Mouse (Mus musculus) left cerebral cortex, postnatal 36 days (tissue): Measurements from ENCODE around the gene Synpo2. TPM values are rescaled to one million over a fixed set of nuclear protein-coding genes. Genes with fewer than 3 reads are reported as not detected.

Experiments
- DNase-seq, 2 experiments: peaks; one replicate each; pipeline ENCODE4 v3.0.0; 2021 to 2022; ENCODE audit warnings: low spot score in 2 of 2, mixed read lengths in 1 of 2
- intact Hi-C: fragments of 180-260 bp; cut with DNase I; formaldehyde crosslinking; loops from one replicate; pipeline ENCODE4 v1.15.1; 2025
- total RNA-seq, 2 experiments: library from RNA; stranded (reverse); gene quantifications; 2 replicates each; pipeline ENCODE4 v1.2.3; 2021

Gene Synpo2
- total RNA-seq, 2 experiments from 2014 or later: 2.9 to 3.2 TPM

GRCm38 (mm10) chr3:123107830-123108549 lies 128.0 kb downstream of the Synpo2 start:
- DNase-seq: no peak
- intact Hi-C loops: no loop called here

GRCm38 (mm10) chr3:123104325-123104724 lies 131.6 kb downstream of the Synpo2 start:
- intact Hi-C loops: loop anchor here (5.0 kb wide), 1 partner anchor 122 kb away; the partner anchor contains the start of gene Usp53

DNA sequence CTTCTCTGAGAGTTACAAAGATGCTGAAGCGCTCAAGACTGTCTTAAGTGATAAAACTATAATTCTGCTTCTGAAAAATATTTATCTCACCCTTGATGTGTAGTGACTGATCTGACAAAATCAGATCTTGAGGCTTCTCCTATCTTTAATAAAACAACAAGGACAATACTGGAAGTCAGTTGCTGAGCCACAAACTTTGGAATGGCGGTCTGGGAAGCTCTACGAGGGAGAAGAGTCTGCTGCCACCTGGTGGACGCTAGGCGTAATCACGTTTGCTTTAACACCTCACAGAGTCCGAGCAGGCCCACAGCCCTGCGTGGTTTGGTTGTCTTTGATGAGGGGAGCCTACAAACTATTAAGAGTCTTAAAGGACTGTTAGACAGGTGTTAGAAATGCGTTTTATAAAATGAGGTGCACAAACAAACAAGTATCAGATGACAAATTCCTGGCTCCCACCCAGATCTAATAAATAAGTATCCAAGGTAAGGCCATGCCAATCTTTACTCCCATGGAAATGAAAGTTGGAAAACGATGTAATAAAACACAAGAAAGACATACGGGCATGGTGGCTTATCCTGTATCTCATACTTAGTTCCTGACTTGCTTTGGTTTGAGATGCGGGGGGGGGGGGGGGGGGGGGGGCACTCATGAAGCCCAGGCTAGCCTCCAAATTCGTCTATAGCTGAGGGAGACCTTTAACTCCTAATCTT lies 132.6 kb downstream of the Synpo2 start:
- intact Hi-C loops: loop anchor here (1.0 to 5.0 kb wide), 2 partner anchors 121 to 164 kb away; partner anchors contain the start of gene Usp53

More at GRCm38 (mm10) chr3:123104325-123104724, 131.6 kb downstream of the Synpo2 start:
- DNase-seq: no peak

GRCm38 (mm10) chr3:123101761-123102160 lies 134.2 kb downstream of the Synpo2 start:
- DNase-seq: no peak
- intact Hi-C loops: loop anchor here (5.0 kb wide), 1 partner anchor 119 kb away; the partner anchor contains the start of gene Usp53

More for the DNA sequence above, 132.6 kb downstream of the Synpo2 start:
- DNase-seq: peak; percentile 58 to 67

DNA sequence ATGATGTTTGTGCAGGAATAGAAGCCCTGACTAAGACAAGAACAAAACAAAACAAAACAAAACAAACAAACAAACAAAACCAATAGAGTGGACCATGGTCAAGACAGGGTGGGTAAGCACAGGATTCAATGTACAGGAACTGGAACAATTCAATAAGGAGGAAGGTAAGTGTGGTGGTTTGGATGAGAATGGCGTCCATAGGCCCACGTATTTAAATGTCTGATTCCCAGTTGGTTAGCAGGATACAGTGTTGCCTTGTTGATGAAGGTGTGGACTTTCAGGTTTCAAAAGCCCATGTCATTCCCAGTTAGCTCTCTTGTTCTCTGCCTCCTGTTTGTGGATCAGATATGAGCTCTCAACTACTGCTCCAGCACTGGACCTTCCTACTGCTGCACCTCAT lies 140.8 kb downstream of the Synpo2 start:
- DNase-seq: no peak
- intact Hi-C loops: no loop called here

GRCm38 (mm10) chr3:123093640-123094361 lies 142.1 kb downstream of the Synpo2 start:
- DNase-seq: no peak
- intact Hi-C loops: no loop called here

DNA sequence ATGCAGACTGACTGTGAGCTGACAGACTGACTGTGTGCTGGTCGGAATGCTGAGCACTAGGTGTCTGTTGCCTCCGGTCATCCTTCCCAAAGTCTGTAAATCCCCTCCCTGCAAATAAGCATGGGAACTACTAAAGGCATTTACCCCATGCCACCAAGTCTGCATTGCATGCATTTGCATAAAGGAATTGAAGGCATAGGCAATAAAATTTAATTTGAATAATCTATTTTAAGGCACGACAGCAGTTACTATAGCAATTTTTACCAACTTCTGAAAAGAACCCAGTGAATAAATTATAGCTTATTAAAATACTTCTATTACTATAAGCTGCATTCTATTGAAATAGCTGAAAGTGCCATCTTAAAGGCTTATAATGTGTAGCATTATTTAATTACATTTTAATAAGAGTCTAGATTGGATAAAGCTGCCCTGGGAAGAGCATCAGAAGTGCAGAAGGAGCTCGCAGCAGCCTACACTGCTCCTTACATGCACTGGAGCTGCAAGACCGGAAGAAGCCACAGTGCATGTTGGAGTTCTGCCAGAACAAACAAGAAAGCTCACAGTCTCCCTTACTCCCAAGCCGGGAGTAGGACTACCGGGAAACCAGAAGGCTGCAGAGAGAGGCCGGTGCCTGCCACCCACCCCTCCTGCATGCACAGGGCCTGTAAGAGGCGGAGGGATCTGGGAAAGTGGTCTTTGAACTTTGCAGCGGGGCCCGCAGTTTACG lies 142.9 kb downstream of the Synpo2 start:
- DNase-seq: no peak
- intact Hi-C loops: no loop called here

GRCm38 (mm10) chr3:123092442-123092841 lies 143.5 kb downstream of the Synpo2 start:
- intact Hi-C loops: no loop called here
- DNase-seq: no peak

GRCm38 (mm10) chr3:123089297-123090020 lies 146.5 kb downstream of the Synpo2 start:
- intact Hi-C loops: no loop called here
- DNase-seq: no peak

GRCm38 (mm10) chr3:123088284-123088683 lies 147.7 kb downstream of the Synpo2 start:
- no peak for DNase-seq
- intact Hi-C loops: no loop called here

- intact Hi-C loops: no loop called here
- no peak for DNase-seq
Measured at GRCm38 (mm10) chr3:123085871-123086501, 150.0 kb downstream of the Synpo2 start.

- no peak for DNase-seq
- intact Hi-C loops: no loop called here
Measured at GRCm38 (mm10) chr3:123081665-123082064, 154.3 kb downstream of the Synpo2 start.

DNA sequence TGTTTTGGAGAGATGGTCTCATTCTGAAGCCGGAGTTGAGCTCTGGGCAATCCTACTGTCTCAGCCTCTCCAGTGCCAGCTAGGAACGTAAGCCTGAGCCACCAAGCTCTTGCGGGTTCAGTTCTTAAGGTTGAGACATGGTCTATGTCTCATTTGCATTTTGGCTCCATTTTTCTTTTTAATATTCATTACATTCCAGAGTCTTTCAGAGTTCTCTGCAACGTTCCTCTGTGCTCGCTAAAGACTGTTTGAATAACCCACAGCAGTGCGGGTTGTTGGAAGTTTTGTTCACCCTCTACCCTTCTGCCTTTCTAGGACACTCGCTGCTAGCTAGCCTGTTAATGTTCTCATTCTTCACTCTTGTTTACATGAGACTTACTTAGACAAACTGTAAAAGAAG lies 155.0 kb downstream of the Synpo2 start:
- intact Hi-C loops: no loop called here
- DNase-seq: no peak

DNA sequence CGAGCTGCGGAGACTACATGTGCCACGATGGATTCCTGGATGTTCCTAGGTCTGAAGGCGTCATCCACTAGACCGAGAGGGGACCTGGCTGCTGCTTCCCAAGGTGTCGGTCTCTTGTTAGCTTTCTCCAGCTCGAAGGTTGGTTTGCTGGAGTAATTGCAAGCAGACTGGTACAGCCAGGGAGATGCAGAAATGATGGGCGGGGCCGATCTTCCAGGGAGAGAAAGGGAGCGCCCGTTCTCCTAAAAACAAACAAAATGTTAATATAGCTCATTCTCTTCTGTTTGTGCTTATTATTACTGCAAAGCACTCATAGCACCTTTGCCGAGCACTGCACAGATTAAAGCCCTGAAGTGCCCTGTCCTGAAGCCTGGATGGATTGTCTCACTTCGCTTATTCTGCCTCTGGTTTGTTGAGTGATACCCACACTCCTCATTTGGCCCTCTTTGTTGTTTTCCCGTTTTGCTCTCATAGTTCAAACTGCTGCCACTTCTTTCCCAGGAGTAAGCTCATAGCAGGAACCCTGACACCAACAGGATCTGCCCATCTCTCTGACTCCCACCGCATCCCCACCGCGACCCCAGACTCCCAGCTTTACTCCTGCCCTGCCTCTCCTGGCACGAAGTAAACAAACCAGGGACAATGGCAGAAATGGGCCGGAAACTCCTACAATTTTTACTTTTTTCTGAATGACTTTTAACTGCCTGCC lies 155.8 kb downstream of the Synpo2 start:
- intact Hi-C loops: no loop called here
- DNase-seq: no peak

GRCm38 (mm10) chr3:123075759-123076158 lies 160.2 kb downstream of the Synpo2 start:
- intact Hi-C loops: no loop called here
- DNase-seq: no peak

DNA sequence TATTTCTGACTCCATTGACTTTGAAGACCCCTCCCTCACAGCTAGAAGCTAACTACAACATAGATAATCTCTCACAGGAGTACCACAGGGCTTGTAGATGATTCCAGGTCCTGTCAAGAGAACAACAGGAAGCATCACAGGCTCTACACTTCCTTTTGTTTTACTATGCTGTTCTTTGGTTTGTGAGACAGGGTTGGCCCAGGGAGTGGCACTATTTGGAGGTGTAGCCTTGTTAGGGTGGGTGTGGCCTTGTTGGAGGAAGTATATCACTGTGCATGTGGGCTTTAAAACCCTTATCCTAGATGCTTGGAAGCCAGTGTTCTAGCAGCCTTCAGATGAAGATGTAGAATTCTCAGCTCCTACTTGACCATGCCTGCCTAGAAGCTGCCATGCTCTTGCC lies 160.9 kb downstream of the Synpo2 start:
- intact Hi-C loops: no loop called here
- no peak for DNase-seq

- intact Hi-C loops: no loop called here
- no peak for DNase-seq
Measured at GRCm38 (mm10) chr3:123073351-123073750, 162.6 kb downstream of the Synpo2 start.

DNA sequence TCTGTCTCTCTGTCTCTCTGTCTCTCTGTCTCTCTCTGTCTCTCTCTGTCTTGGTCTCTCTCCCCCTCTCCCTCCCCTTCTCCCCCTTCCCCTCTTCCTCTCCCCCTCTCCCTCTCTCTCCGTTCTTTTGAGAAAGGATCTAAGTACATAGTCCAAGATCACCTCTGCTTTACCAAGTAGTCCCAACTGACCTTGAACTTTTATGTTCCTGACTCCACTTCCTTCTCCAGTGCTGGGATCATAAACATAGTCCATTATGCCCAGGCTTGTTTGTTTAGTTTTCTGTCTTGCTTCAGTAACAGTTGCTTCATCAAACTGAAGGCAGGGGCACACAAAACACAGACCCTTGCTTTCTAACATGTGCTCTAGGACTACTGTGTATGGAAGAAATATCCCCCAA lies 163.5 kb downstream of the Synpo2 start:
- intact Hi-C loops: no loop called here
- DNase-seq: no peak
